Mouse (Mus musculus) midbrain, embryonic 11.5 days (tissue): ENCODE results near the gene Cep19. TPM values are rescaled to one million over a fixed set of nuclear protein-coding genes. Genes with fewer than 3 reads are reported as not detected.
A peak's percentile ranks its signal among the peaks of the same experiment; 100 is the strongest.

Experiments
- ATAC-seq: fragments of 200-750 bp; cut with Nextera tagmentation; 2 replicates; pipeline ENCODE4 v1.8.0; 2017; ENCODE audit warnings: moderate TSS enrichment, moderate library complexity; ENCODE audit not compliant: low FRiP score
- DNase-seq: peaks from one replicate; pipeline ENCODE4 v3.0.0; 2015; ENCODE audit warnings: low spot score; ENCODE audit errors: missing footprints
- H3K27ac ChIP-seq: fragments of 300-500 bp; sonication (generic); 2 replicates; pipeline ENCODE4 v1.5.1; 2014; ENCODE audit warnings: low read depth, low read length
- H3K27me3 ChIP-seq: fragments of 300-500 bp; sonication (generic); 2 replicates; pipeline ENCODE4 v1.6.1; 2014; ENCODE audit warnings: mild to moderate bottlenecking, low read length, moderate library complexity, mixed read lengths; ENCODE audit not compliant: control insufficient read depth, insufficient read depth
- H3K36me3 ChIP-seq: fragments of 300-500 bp; sonication (generic); 2 replicates; pipeline ENCODE4 v1.6.1; 2014; ENCODE audit warnings: mild to moderate bottlenecking, low read length, moderate library complexity, mixed read lengths; ENCODE audit not compliant: control insufficient read depth, insufficient read depth
- H3K4me1 ChIP-seq: fragments of 300-500 bp; sonication (generic); 2 replicates; pipeline ENCODE4 v1.6.1; 2014; ENCODE audit warnings: low read length; ENCODE audit not compliant: control insufficient read depth, insufficient read depth
- H3K4me2 ChIP-seq: fragments of 300-500 bp; sonication (generic); 2 replicates; pipeline ENCODE4 v1.6.1; 2014; ENCODE audit warnings: mild to moderate bottlenecking, moderate library complexity
- H3K4me3 ChIP-seq: fragments of 300-500 bp; sonication (generic); 2 replicates; pipeline ENCODE4 v1.5.1; 2014; ENCODE audit warnings: low read depth, low read length
- H3K9ac ChIP-seq: fragments of 300-500 bp; sonication (generic); 2 replicates; pipeline ENCODE4 v1.6.1; 2014; ENCODE audit warnings: low read length
- H3K9me3 ChIP-seq: fragments of 300-500 bp; sonication (generic); 2 replicates; pipeline ENCODE4 v1.6.1; 2016; ENCODE audit warnings: low read length; ENCODE audit not compliant: control insufficient read depth
- WGBS: fragments of 180-500 bp; shearing (Covaris S2); extraction: QIAGEN DNeasy Blood & Tissue Kit; methylation state at CpG from one replicate; pipeline ENCODE4 v1.1.7; 2014; 5-methylcytosine and 5-hydroxymethylcytosine counted together
- polyA plus RNA-seq: library from polyadenylated mRNA; unstranded; fragments of >200 nt; fragmentation: Nextera tagmentation; extraction: Ambion mirVana; gene quantifications from 2 replicates; pipeline ENCODE4 v1.2.1, GENCODE M21; 2014

Cep19 gene
- polyA plus RNA-seq, 1 experiment from 2014 or later, result 51.7 TPM

GRCm38 (mm10) chr16:32114968-32115695, 15.5 kb downstream of the Cep19 start:
- Histone ChIP-seq H3K9ac (no peak overlapping the region), H3K4me2 (no peak overlapping the region), H3K4me1 (no peaks in the 10 kb centered on the region), H3K9me3 (no peaks in the 10 kb centered on the region), H3K4me3 (no peak overlapping the region), H3K27ac (no peak overlapping the region), H3K27me3 (no peaks in the 10 kb centered on the region), H3K36me3 (no peaks in the 10 kb centered on the region)
- DNase-seq (peak; percentile 98), ATAC-seq (no peak)
- 19% methylated on average over 15 of the region's 15 CpGs for WGBS

- no peak for DNase-seq
- Histone ChIP-seq H3K4me2 (no peak overlapping the region), H3K4me1 (no peaks in the 10 kb centered on the region), H3K4me3 (no peak overlapping the region), H3K27ac (no peak overlapping the region), H3K9me3 (no peaks in the 10 kb centered on the region), H3K27me3 (no peaks in the 10 kb centered on the region), H3K9ac (no peak overlapping the region), H3K36me3 (no peaks in the 10 kb centered on the region)
- WGBS, result 69% methylated on average over 6 of the region's 6 CpGs
- no peak for ATAC-seq
These were observed 16.2 kb downstream of the Cep19 start for GRCm38 (mm10) chr16:32115781-32116180.

- H3K4me1 ChIP-seq, result no peaks in the 10 kb centered on the region
- ATAC-seq (no peak), DNase-seq (no peak)
- H3K27me3 ChIP-seq, result no peaks in the 10 kb centered on the region
- no peak overlapping the region for H3K27ac ChIP-seq
- H3K4me2 ChIP-seq, result no peak overlapping the region
- H3K36me3 ChIP-seq, result no peaks in the 10 kb centered on the region
- H3K4me3 ChIP-seq, result no peak overlapping the region
- WGBS, result 66% methylated on average over 5 of the region's 5 CpGs
- H3K9me3 ChIP-seq, result no peaks in the 10 kb centered on the region
- H3K9ac ChIP-seq, result no peak overlapping the region
These were observed 16.6 kb downstream of the Cep19 start for GRCm38 (mm10) chr16:32116186-32116585.

DNA sequence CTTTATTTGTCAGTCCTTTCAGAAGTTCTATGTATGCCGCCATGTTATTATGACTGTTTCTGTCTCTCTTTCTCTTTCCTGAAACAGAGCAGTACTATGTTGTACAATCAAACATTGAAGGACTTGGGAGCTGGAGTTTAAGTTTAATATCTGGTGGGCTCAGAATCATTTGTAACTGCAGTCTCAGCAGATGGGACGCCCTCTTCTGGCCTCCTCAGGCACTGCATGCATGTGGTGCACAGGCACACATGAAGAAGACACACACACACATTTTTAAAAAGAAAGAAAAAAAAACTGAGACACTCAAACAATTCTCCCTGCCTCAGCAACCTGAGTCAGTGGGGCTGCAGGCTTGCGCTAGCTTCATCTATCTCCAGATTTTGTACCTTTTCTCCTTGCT, 20.9 kb downstream of the Cep19 start:
- H3K4me3 ChIP-seq, result no peak overlapping the region
- H3K9ac ChIP-seq, result no peak overlapping the region
- H3K27ac ChIP-seq, result no peak overlapping the region
- DNase-seq (no peak), ATAC-seq (no peak)
- no peak overlapping the region for H3K4me2 ChIP-seq
- H3K9me3 ChIP-seq, result no peaks in the 10 kb centered on the region
- H3K27me3 ChIP-seq, result no peaks in the 10 kb centered on the region
- no peaks in the 10 kb centered on the region for H3K4me1 ChIP-seq
- H3K36me3 ChIP-seq, result no peaks in the 10 kb centered on the region
- WGBS, result 71% methylated on average over 3 of the region's 3 CpGs

GRCm38 (mm10) chr16:32124020-32124419, 24.4 kb downstream of the Cep19 start:
- Histone ChIP-seq H3K4me2 (no peak overlapping the region), H3K27ac (no peak overlapping the region), H3K4me1 (no peaks in the 10 kb centered on the region), H3K9me3 (no peaks in the 10 kb centered on the region), H3K27me3 (no peaks in the 10 kb centered on the region), H3K36me3 (no peaks in the 10 kb centered on the region), H3K9ac (no peak overlapping the region), H3K4me3 (no peak overlapping the region)
- ATAC-seq (no peak), DNase-seq (no peak)
- 89% methylated on average over 7 of the region's 7 CpGs for WGBS

GRCm38 (mm10) chr16:32124444-32125335, 25.1 kb downstream of the Cep19 start:
- ATAC-seq, result no peak
- no peak for DNase-seq
- WGBS, result 77% methylated on average over 17 of the region's 17 CpGs
- H3K4me2 ChIP-seq, result no peak overlapping the region
- H3K9me3 ChIP-seq, result no peaks in the 10 kb centered on the region
- H3K27ac ChIP-seq, result no peak overlapping the region
- H3K4me3 ChIP-seq, result no peak overlapping the region
- no peak overlapping the region for H3K9ac ChIP-seq
- H3K4me1 ChIP-seq, result no peaks in the 10 kb centered on the region
- no peaks in the 10 kb centered on the region for H3K36me3 ChIP-seq
- no peaks in the 10 kb centered on the region for H3K27me3 ChIP-seq

GRCm38 (mm10) chr16:32125364-32125763, 25.8 kb downstream of the Cep19 start:
- Histone ChIP-seq H3K4me2 (no peak overlapping the region), H3K4me1 (no peaks in the 10 kb centered on the region), H3K36me3 (no peaks in the 10 kb centered on the region), H3K9me3 (no peaks in the 10 kb centered on the region), H3K4me3 (no peak overlapping the region), H3K27me3 (no peaks in the 10 kb centered on the region), H3K27ac (no peak overlapping the region), H3K9ac (no peak overlapping the region)
- WGBS, result 87% methylated on average over 3 of the region's 3 CpGs
- no peak for DNase-seq
- ATAC-seq, result no peak

- H3K27ac ChIP-seq, result no peak overlapping the region
- ATAC-seq (no peak), DNase-seq (no peak)
- no peak overlapping the region for H3K4me3 ChIP-seq
- H3K36me3 ChIP-seq, result no peaks in the 10 kb centered on the region
- no peaks in the 10 kb centered on the region for H3K9me3 ChIP-seq
- H3K4me1 ChIP-seq, result no peaks in the 10 kb centered on the region
- H3K9ac ChIP-seq, result no peak overlapping the region
- no peak overlapping the region for H3K4me2 ChIP-seq
- H3K27me3 ChIP-seq, result no peaks in the 10 kb centered on the region
- WGBS, result 85% methylated on average over 4 of the region's 4 CpGs
These were observed 27.4 kb downstream of the Cep19 start for GRCm38 (mm10) chr16:32127046-32127445.
